Mouse (Mus musculus): ENCODE data around the gene Slc6a4. TPM values are rescaled to one million over a fixed set of nuclear protein-coding genes. Genes with fewer than 3 reads are reported as not detected.

Slc6a4 gene
- polyA plus RNA-seq (2016; fragmentation: Nextera tagmentation; extraction: Ambion mirVana) = 0.46 and 0.59 TPM in 2 replicates

DNA sequence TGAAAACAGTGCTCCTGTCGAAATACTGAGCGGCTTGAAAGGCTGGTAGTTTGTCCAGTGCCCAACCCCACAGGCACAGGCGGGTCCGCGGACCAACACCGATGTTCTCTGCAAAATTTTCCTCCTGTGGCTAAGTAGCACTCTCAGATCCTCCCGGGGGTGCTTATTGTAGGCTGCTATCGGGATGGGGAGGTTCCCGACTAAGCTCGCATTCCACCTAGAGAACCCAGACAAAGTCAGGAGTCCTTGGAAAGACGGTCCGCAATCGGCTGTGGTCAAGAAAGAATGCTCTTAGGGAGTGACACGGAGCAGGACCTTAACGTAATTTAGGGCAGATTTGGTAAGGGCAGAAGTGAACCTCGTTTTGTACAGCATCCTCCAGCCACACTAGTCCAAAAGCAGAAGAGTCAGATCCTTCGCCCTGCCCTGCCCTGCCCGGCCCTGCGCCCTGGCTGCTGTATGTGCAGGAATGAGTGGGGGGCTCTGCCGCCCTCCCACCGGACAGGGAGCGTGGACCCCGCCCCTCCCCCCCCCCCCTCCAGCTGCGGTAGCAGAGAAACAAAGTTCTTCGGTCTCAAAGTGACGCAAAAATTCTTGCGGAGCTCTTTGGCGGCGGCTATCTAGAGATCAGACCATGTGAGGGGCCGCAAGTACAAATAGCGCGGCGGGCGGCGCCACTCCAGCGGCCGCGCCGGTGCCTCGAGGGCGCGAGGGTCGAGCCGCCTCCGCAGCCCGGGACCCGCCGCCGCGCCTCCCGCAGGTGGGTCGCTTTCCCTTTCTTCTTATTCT, at the start of gene Slc6a4:
TSS of gene Slc6a4 (plus strand) at position 688 of the 789 bp plus-strand sequence.
- peak within 1 kb of the TSS; percentile 60 for H3K4me3 ChIP-seq
- H3K36me3 ChIP-seq (replicated peaks) = no peaks in the 10 kb centered on the region
- H3K9me3 ChIP-seq = no peaks in the 10 kb centered on the region
- H3K4me1 ChIP-seq = peaks cover 25% of the 10 kb centered on the region
- WGBS = under 1% methylated on average over 52 of the region's 52 CpGs
- H3K27ac ChIP-seq (replicated peaks) = peak within 1 kb of the TSS; percentile 19
- peaks cover 79% of the 10 kb centered on the region for H3K27me3 ChIP-seq (replicated peaks; ENCODE audit: low read depth, poor library complexity, severe bottlenecking)
- DNase-seq (ENCODE audit: low spot score) = peak; percentile 69

DNA sequence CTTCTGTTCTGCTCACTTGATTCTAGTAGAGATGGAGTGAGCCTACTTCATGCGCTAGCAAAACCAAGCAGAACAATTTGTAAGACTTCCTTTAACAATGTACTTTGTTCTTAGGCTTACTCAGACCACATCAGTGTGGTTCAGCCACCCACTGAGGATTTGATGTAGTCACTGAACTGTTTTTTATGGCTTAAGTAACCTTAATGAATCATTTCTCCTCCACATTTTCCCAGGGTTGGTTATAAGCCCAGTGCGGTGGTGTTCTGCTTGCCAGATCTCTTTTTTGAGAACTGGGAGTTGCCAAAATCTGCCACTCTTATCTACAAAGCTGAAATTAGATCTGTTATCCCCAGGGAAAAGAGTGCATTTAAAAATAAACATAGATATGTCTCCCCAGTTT, 44.9 kb upstream of the Slc6a4 start:
- peaks cover 99% of the 10 kb centered on the region for H3K36me3 ChIP-seq (replicated peaks)
- 93% methylated on average over 2 of the region's 2 CpGs for WGBS
- no peak for DNase-seq (ENCODE audit: low spot score)

DNA sequence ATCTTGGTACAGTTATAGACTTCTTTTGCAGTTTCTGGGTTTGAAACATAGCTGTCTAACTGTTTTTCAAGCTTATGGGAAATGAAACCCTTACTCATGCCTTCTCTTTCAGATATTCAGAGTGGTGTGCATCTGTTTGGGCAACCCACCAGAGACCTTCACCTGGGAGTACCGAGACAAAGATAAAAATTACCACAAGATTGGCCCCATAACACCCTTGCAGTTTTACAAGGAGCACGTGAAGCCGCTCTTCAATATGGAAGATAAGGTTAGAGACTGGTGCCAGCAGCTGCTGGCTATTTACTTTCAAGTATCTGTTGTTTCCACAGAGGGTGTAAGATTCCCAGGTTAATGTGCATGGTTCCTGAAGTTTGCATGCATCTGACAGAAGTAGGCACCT, 32.7 kb upstream of the Slc6a4 start:
- DNase-seq (ENCODE audit: low spot score) = no peak
- WGBS = 94% methylated on average over 3 of the region's 3 CpGs
- H3K27me3 ChIP-seq (replicated peaks; ENCODE audit: low read depth, poor library complexity, severe bottlenecking) = no peaks in the 10 kb centered on the region
- no peaks in the 10 kb centered on the region for H3K9me3 ChIP-seq
- H3K4me1 ChIP-seq = no peaks in the 10 kb centered on the region
- peaks cover 97% of the 10 kb centered on the region for H3K36me3 ChIP-seq (replicated peaks)
- no peak overlapping the region for H3K27ac ChIP-seq (replicated peaks)
- H3K4me3 ChIP-seq = no peak overlapping the region

More for the DNA sequence above, 44.9 kb upstream of the Slc6a4 start:
- Histone ChIP-seq H3K27me3 (replicated peaks; ENCODE audit: low read depth, poor library complexity, severe bottlenecking) (no peaks in the 10 kb centered on the region), H3K27ac (replicated peaks) (no peak overlapping the region), H3K4me3 (no peak overlapping the region), H3K4me1 (no peaks in the 10 kb centered on the region), H3K9me3 (no peaks in the 10 kb centered on the region)

DNA sequence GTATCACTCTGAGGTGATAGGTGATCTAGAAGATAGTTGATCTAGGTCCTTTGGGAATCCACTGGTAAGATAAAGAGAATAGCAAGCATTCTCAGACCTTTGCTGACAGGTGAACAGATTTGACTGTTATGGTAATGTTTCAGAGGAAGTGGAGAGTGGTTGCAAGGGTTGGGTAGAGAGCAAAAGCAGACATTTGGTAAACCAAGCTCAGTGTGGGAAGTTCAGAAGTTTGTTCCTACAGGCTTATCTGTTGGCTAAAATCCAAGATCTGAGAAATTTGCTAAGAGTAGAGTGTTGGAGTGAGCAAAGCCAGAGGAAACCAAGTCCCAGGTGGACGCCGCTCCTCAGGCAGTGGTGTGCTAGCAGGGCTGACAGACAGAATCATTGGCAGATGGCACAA, 28.1 kb upstream of the Slc6a4 start:
- Histone ChIP-seq H3K4me3 (no peak overlapping the region), H3K27me3 (replicated peaks; ENCODE audit: low read depth, poor library complexity, severe bottlenecking) (no peaks in the 10 kb centered on the region), H3K9me3 (no peaks in the 10 kb centered on the region), H3K36me3 (replicated peaks) (peaks cover 97% of the 10 kb centered on the region), H3K4me1 (no peaks in the 10 kb centered on the region), H3K27ac (replicated peaks) (no peak overlapping the region)
- 90% methylated on average over 2 of the region's 2 CpGs for WGBS
- no peak for DNase-seq (ENCODE audit: low spot score)

DNA sequence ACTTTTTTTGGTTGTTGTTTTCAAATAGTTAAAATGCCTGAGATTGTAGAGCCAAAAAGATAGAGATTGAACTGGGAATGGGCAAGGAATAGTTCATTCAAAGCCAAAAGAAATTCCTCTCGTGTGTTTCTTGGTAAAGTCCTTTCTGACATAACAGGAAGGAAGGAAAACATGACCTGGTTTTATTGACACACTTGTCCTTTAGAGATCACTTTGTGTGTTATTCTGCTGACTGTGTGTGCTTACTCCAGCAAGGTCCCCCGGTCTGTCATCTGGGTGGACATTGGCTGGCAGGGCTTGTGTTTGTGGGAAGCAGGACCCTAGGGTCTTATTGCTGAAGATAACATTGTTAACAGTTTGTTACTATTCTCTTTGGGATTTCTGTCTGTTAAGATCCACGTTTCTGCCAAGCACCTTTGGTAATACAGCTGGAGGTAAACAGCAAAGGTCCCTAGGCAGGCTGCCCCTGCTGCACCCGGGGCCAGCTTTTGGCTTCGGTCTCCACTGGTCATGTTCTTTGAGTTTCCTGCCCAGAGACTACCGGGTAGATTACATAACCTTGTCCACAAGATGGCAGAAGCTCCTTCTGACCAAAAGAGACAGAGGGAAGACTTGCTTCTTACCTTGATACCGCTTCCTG, 23.6 kb upstream of the Slc6a4 start:
- no peak overlapping the region for H3K4me3 ChIP-seq
- DNase-seq (ENCODE audit: low spot score) = no peak
- H3K4me1 ChIP-seq = no peaks in the 10 kb centered on the region
- H3K27ac ChIP-seq (replicated peaks) = no peak overlapping the region
- WGBS = 89% methylated on average over 7 of the region's 7 CpGs
- H3K36me3 ChIP-seq (replicated peaks) = peaks cover 94% of the 10 kb centered on the region
- H3K9me3 ChIP-seq = no peaks in the 10 kb centered on the region
- H3K27me3 ChIP-seq (replicated peaks; ENCODE audit: low read depth, poor library complexity, severe bottlenecking) = no peaks in the 10 kb centered on the region

DNA sequence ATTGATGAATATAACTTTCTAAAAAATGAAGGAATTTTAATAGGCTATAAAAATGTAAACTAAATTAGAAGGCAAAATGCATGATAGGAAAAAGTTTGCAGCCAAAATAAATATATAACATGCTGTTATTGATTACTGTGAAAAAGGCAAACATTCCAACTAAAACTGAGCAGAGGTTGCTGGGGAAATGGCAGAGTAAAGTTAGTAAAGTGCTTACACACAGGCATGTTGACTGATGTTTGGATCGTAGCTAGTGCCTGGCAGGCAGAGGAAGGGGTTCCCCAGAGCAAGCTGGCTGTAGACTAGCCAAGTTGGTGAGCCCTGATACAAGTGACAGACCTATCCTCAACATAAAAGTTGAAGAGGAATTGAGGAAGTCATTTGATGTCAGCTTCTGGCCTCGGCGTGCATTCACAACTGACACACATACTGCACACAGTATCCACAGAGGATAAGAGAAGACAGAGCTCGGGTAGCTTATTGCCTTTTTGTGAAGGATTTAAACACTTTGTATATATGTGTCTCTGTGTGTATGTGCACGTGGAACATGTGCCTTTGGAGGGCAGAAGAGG, 16.7 kb upstream of the Slc6a4 start:
- H3K36me3 ChIP-seq (replicated peaks) = peaks cover 86% of the 10 kb centered on the region

DNA sequence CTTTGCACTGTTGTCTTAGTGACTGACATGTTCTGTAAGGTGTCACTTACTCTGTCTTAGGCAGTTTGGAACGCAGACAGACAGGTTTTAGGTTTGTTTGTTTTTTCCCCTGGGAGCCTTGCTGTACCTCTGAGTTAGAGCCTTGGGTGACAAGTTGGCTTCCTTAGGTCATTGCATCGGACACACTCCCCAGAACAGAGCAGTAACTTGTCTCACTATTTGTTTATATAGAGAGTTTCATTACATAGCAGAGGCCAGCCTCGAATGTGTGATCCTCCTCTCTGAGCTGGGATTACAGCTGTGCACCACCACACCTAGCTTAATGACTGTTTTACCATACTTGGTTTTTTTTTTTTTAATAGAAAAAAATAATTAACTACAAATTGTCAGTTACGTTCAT, 16.0 kb upstream of the Slc6a4 start:
- Histone ChIP-seq H3K27ac (replicated peaks) (no peak overlapping the region), H3K4me1 (no peaks in the 10 kb centered on the region), H3K4me3 (no peak overlapping the region), H3K36me3 (replicated peaks) (peaks cover 90% of the 10 kb centered on the region), H3K9me3 (no peaks in the 10 kb centered on the region), H3K27me3 (replicated peaks; ENCODE audit: low read depth, poor library complexity, severe bottlenecking) (no peaks in the 10 kb centered on the region)
- DNase-seq (ENCODE audit: low spot score) = no peak
- 79% methylated on average over 4 of the region's 4 CpGs for WGBS

More for the DNA sequence above, 16.7 kb upstream of the Slc6a4 start:
- H3K4me3 ChIP-seq = no peak overlapping the region
- H3K4me1 ChIP-seq = no peaks in the 10 kb centered on the region
- no peak overlapping the region for H3K27ac ChIP-seq (replicated peaks)
- WGBS = 90% methylated on average over 5 of the region's 5 CpGs
- no peak for DNase-seq (ENCODE audit: low spot score)
- no peaks in the 10 kb centered on the region for H3K9me3 ChIP-seq
- no peaks in the 10 kb centered on the region for H3K27me3 ChIP-seq (replicated peaks; ENCODE audit: low read depth, poor library complexity, severe bottlenecking)

DNA sequence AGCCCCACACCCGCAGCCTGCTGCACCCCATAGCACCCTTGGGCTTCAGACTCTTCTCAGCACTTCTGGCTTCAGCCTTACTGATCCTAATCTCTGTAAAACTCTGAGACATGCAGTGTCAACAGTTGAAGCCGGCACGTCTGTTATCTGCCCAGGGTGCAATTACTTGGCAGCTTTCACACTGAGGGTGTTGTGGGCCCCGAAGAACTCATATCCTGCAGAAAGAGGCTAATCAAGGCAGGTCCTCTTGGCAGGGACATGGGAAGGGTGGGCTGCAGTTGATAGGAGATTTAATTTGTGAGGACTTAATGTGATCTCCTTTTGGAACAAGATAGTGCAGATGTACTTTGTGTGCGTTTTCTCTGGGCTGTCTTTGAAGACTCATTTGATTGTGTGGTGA, 14.8 kb upstream of the Slc6a4 start:
- H3K27me3 ChIP-seq (replicated peaks; ENCODE audit: low read depth, poor library complexity, severe bottlenecking) = no peaks in the 10 kb centered on the region
- 87% methylated on average over 5 of the region's 5 CpGs for WGBS
- no peak overlapping the region for H3K4me3 ChIP-seq
- DNase-seq (ENCODE audit: low spot score) = no peak
- no peaks in the 10 kb centered on the region for H3K9me3 ChIP-seq
- peaks cover 90% of the 10 kb centered on the region for H3K36me3 ChIP-seq (replicated peaks)
- no peaks in the 10 kb centered on the region for H3K4me1 ChIP-seq
- H3K27ac ChIP-seq (replicated peaks) = no peak overlapping the region

DNA sequence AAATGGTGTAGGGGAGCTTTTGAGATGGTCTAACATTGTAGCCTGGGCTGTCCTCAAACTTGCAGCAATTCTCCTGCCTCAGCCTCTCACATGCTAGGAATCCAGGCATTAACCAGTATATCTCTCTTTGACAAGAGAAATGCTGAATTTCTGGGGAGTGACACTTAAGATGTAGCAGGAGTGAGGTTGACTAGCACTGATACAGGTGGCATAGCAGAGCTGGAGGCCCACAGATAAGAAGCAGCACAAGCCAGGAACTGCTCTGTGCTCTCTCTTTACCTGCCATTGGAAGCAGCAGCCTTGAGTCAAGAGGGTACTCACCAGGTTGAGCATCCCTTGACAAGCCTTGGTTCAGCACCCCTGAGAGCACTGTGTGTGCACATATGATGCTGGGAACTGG, 14.2 kb upstream of the Slc6a4 start:
- DNase-seq (ENCODE audit: low spot score) = no peak
- no peak overlapping the region for H3K4me3 ChIP-seq
- no peaks in the 10 kb centered on the region for H3K9me3 ChIP-seq
- H3K27me3 ChIP-seq (replicated peaks; ENCODE audit: low read depth, poor library complexity, severe bottlenecking) = no peaks in the 10 kb centered on the region
- H3K4me1 ChIP-seq = no peaks in the 10 kb centered on the region
- H3K27ac ChIP-seq (replicated peaks) = no peak overlapping the region
- peaks cover 90% of the 10 kb centered on the region for H3K36me3 ChIP-seq (replicated peaks)

DNA sequence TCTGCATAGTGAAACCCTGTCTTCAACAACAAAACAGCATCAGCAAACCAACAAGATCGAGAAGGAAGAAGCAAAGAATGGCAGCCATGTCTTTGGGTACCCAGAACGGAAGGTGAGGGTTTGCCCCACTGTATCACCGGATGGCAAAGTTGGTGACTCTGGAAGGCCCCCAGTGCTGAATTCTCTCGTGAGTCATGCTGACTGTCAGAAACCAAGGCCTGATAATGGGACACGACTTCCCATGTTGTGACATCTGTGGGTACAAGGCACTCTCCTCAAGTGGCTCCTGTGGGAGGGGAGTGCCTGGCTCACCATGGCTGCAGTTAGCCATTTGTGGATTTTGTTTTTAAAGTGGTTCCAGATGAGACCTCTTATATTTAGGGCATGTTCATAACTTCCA, 7.6 kb upstream of the Slc6a4 start:
- WGBS = 74% methylated on average over 5 of the region's 5 CpGs
- peaks cover 6% of the 10 kb centered on the region for H3K27me3 ChIP-seq (replicated peaks; ENCODE audit: low read depth, poor library complexity, severe bottlenecking)
- no peaks in the 10 kb centered on the region for H3K9me3 ChIP-seq
- H3K27ac ChIP-seq (replicated peaks) = no peak overlapping the region
- H3K4me1 ChIP-seq = no peaks in the 10 kb centered on the region
- no peak for DNase-seq (ENCODE audit: low spot score)
- H3K36me3 ChIP-seq (replicated peaks) = peaks cover 46% of the 10 kb centered on the region
- no peak overlapping the region for H3K4me3 ChIP-seq

DNA sequence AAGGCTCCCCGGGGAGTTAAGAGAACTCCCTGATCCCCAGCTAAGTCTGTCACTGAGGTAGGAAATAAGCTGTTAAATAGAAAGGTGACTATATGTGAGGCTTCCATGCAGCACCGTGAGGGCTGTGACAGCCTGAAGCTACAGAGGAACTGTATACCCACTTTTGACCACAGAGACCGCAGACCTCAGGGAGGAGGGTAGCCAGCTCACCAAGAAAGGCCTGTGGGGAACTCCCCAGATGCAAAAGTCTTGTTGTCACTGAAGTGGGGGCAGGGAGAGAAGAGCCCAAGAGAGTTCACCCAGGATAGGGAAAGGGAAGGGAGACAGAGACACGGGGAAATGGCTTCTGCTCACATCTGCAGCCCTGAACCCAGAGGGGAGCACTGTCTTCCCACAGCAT, 5.5 kb upstream of the Slc6a4 start:
- WGBS = 38% methylated on average over 4 of the region's 4 CpGs
- Histone ChIP-seq H3K36me3 (replicated peaks) (peaks cover 26% of the 10 kb centered on the region), H3K27me3 (replicated peaks; ENCODE audit: low read depth, poor library complexity, severe bottlenecking) (peaks cover 27% of the 10 kb centered on the region), H3K4me3 (no peak overlapping the region), H3K4me1 (peaks cover 14% of the 10 kb centered on the region), H3K9me3 (no peaks in the 10 kb centered on the region), H3K27ac (replicated peaks) (no peak overlapping the region)
- DNase-seq (ENCODE audit: low spot score) = no peak

DNA sequence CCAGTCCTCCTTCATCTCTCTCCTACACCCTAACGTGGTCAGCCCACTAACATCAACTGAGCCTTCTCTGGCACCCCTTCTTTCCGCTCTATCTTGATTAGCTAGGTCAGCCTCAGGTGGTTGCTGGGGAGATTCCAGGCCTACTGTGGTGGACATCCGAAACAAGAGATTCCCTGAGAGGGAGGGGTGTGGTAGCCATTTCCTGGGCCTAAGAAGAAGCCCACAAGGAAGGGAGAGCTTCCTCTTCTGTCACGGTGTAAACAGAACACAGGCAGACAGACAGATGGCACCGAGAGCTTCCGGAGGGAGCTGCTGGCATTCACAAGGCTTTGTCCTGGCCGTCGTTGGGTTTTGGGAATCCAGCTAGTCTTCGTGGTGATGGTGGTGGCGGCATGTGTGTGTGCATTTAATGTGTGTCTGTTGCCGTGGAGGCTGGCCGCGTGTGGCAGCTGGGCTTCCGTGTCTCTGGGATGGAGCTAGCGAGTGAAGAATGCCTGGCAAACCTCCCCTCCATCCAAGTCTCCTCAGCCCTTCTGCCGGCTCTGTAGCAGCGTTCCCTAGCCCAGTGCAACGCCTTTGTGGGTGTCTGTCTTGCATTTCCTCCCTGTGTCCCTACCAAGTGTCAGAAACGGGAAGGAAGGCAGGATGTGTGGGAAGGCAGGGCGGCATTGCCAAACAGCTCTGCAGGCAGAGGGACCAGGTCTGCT, 2.3 kb upstream of the Slc6a4 start:
- no peak overlapping the region for H3K27ac ChIP-seq (replicated peaks)
- H3K4me1 ChIP-seq = peaks cover 25% of the 10 kb centered on the region
- no peaks in the 10 kb centered on the region for H3K9me3 ChIP-seq
- peaks cover 59% of the 10 kb centered on the region for H3K27me3 ChIP-seq (replicated peaks; ENCODE audit: low read depth, poor library complexity, severe bottlenecking)
- no peak overlapping the region for H3K4me3 ChIP-seq
- DNase-seq (ENCODE audit: low spot score) = no peak
- 0 out of 2 replicates have a peak, but pooled peaks cover 2% of the 10 kb centered on the region for H3K36me3 ChIP-seq (replicated peaks)
- 57% methylated on average over 20 of the region's 20 CpGs for WGBS

Data from embryonic facial prominence, embryonic 10.5 days (tissue).